Mouse (Mus musculus) spleen, postnatal 14 days (tissue): ENCODE results near the gene Rab3il1.

ENCODE experiments used
- DNase-seq, 2 experiments: peaks; one replicate each; pipeline ENCODE4 v3.0.0; 2021 to 2022; ENCODE audit warnings: low spot score in 2 of 2

The Rab3il1 gene

DNA sequence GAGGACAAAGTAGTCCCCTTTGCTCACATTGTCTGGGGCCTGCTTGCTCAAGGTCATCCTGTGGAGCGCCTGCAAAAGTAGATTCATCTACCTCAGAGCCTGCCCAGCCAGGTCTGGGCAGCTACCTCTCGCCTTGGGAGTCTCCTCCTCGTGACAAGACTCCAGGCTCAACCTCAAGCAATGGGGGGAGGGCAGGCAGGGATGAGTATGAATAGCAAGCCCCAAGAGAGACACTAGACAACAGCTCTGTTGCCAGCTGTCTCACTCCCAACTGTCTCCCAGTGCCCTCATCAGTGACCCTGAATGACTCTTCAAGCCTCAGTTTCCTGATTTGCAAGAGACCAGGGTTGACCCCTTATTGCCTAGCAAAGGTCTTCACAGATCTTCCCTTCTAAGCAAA lies 11.9 kb downstream of the Rab3il1 start:
- no peak for DNase-seq

DNA sequence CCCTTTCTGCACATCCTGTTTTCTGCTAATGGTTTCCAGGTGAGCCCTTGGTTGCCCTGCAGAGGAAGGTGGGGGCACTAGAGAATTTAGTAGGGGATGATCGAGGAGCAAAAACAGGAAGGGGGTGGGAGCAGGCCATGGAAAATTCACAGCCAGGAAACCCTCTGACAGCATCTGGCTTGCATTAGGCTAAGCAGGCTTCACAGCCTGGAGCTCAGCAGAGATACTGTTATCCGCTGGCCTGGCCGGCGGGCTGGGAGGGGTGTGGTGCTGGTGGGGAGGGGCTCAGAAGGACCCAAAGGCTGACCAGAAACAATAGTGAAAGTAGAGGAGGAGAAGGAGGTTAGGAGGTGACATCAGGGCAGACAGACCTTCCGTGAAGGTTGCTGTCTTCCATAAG lies 12.4 kb downstream of the Rab3il1 start:
- no peak for DNase-seq

DNA sequence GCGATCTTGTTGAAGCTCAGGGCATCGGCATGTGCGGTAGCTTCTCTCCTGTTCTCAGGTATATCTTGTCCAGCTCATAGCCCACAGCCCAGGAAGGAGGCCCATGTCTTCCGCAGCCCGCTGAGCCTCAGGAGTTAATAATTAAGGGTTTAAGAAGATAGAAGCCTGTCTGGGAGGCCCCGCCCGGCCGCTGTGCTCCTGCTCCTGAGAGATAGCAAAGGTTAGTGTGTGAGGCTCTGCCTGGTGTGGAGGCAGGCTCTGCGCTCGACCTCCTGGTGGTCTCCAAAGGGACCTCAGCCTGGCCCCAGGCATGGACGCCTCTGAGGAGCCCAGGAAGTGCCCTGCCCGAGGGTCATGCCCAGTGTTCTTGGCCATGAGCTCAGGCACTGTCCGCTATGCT lies 13.4 kb downstream of the Rab3il1 start:
- DNase-seq = peak; percentile 68 to 72

DNA sequence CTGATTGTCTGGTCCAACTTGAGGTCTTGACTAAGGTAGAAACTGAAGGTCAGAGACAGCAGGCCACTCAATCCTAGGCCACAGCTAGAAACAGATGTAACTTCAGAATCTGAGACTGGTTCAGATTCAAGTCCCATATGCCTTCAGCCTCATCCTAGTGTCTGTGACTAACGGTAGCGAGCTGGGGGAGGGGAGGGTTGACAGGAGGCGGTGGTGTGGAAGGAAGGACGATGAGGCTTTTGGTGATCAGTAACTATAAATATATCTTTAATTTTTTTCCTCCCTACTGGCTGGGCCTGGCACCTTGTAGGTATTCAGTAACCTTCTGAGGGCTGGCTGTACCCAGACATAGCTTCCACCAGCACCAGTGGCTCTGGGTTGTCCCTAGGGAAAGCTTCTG lies 14.0 kb downstream of the Rab3il1 start:
- no peak for DNase-seq

DNA sequence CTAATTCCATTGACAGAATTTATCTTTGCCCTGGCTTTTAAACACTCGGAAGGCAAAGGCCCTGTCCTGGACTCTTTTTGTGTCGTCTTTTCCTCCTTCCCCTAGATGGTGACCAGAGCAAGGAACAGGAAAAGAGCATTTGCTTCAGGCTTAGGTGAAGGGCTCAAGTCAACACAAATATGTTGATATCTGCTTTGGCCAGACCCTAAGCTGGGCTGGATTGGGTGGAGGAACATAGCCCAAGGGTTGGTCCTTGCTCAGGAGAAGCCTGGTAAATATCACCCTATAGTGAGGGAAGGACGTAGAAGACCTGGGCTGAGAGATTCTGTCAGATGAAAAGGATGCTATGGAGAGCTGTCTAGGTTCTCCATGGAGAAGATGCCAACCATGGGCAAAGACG lies 14.7 kb downstream of the Rab3il1 start:
- DNase-seq = no peak

DNA sequence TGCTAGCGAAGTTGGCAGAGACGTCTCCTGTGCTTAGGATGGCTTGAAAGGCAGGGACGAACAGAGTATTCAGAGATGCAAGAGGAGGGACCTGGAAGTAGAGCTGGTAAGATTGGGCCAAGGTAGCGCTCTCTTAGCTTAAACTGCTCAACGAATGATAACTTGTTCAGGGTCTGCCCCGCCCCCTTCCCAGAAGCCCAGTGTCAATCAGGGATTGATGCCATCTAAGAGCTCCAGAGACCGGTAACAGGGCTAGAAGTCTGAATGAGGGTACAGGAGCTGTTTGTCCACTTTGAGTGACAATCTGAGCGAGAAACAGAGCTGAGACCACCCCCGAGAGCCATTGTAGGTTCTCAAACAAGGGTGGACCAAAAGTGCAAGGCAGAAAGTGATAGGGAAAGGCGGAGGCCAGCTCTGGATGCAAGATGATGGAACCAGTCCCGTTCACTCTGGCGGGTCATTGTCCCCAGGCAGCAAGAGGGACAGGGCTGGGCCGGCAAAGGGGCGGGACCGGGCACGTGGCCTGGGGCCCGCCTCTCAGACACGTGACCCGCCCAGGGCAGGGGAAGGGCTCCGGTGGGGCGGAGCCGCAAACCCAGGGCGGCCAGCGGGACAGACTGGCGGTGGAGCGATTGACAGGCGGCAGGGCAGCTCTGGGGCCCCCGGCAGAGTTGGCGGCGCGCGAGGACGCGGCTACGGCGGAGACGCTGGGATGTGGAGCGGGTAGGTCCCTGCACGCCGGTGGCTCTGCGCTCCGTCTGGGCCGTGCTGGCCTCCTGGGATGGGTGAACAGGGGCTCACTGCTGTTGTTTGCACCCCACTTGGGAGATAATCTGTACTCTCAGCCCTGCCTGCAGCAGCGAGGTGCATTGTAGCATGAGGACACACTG lies 16.4 kb downstream of the Rab3il1 start:
- peak; percentile 85 to 88 for DNase-seq

DNA sequence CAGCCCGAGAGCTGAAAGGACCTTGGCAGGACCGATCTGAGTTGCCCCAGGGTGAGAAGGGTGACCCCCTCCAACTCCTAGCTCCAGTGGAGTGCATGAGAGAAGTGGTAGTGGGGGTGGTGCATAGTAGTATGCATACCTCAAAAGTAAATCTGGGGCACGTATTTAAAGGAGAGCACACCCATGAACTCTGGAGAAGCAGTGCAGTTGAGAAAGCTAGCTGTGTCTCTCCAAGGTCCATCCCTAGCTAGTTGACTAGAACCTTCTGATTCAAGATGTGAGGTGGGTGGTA lies 17.0 kb downstream of the Rab3il1 start:
- DNase-seq = no peak

DNA sequence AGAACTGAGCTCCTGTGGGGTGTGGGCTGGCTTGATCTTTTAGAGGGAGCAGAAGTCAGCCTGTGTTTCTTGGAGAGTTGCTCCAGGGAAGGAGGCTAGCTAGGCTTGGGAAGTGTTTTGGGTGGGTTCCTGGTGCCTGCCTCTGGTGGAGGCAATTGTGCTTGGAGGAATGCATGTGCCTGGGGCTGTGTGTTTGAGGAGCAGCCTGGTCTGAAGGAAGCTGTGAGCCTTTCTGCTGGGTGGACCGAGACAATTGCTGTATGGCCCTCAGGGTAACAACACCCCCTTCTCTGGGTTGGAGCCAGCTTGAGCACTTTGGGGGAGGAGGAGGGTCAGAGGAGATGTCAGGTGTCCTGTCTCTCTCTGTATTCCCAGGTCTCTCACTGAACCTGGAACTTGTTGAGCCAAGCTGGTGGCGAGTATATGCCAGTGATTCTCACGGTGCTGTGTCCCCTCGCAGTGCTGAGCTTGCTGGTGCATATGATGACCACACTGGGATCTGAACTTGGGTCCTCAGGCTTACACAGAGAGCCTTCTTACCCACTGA lies 17.8 kb downstream of the Rab3il1 start:
- no peak for DNase-seq

DNA sequence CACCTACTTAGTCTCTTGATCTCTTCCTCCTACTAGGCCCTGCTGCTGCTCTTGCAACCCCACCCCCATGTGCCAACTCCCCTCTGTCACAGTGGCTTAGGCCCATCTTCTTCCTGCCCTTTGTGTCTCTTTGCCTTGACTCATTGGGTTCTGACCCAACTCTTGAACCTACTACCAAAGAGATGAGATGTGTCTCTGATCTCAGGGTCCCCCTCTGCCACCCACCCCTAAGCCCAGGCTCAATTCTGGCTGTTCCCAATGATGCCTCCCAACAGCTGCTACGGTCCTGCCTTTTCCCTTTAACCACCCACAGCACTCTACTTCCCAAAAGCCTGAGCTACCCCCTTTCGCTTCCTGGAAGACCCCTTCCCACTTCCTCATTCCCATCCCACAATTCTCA lies 20.5 kb downstream of the Rab3il1 start:
- no peak for DNase-seq

DNA sequence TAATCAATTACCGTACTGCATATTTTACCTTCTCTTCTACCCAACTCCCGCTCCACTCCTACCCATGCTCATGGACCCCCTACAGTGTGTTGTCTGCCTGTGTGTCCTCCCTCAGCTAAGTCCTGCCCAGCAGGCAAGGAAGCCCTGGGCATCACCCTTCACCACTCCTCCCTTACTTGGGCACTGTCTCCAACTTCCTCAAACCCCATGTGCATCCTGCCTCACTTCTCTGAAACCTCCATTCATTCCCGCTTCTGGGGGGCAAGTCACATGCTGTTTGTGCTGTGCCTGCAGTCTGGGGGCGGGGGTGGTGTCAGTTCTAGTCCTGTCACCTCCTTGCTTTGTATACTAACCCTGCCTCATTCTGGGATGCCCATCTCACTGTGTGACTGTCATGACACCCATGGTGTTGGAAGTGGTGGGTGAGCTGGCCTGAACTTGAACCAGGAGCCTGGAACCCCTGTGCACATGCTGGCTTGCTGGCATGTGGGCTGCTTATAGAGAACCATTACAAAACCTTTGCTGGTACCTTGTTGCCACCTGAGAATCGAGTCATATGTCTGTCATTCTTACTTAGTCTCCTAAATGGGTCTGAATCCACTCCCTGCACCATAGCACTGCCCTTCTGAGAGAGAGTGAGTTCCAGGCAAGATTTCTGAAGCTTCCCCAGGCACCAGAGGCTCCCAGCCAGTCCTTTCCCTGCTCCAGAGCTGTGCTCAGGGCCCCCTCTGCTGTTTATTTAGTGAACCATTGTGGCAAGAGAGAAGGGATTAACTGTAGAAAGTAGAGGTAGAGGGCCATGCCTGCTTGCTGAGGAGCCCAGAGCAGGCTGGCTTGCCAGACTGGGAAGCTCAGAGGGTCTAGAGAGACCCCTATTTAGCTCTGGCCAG lies 21.2 kb downstream of the Rab3il1 start:
- DNase-seq = no peak

DNA sequence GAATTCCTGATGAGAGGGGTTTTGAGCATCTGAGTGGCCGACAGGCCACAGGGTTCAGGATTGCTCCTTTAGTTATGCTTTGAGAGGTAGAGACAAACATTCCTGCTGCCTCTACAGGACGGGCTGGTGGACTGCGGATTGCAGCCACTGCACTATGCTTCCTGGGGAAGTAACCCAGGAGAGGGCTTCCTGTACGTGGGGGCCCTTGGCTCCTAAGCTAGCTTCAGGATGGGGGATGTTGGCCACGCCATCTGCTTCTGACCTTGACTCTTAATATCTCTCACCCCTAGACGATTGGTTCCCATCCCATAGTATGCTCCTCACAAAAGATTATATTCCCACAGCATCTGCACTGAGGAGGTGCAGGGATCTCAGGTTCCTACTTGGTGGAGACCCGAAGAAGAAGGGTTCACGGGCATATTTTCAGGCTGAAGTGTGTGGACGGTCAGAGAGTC lies 21.9 kb downstream of the Rab3il1 start:
- DNase-seq = no peak

DNA sequence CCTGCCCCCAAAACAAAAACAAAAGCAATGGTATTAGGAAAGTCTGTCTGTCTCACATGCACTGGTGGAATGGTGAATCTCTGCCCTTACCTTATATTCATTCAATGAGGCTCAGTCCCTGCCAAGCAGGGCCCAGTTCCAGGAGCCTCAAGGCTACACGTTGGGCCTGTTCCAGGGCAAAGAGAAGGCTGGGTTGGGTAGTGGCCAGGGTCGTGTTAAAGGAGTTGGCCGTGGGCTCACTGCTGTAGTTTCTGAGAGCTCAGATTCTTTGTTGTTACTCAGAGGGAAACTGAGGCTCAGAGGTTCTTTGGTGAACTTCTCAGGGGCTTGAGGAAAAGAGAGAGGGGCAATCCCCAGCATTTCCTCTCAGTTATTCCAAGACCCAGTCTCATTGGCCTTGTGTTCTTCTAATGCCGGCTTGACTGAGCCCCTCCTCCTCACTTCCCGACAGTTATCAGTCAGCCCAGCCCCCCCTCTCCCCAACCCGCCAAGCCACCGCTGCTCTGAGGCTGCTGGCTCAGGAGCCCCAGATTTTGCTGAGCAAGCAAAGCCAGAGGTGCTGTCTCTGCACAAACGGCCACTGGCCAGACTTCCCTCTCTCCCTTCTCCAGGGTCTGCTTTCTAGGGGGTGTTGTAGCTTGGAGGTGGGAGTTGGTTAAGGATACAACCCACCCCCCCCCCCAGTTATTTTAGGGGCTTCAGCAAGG lies 23.9 kb downstream of the Rab3il1 start:
- DNase-seq = no peak

DNA sequence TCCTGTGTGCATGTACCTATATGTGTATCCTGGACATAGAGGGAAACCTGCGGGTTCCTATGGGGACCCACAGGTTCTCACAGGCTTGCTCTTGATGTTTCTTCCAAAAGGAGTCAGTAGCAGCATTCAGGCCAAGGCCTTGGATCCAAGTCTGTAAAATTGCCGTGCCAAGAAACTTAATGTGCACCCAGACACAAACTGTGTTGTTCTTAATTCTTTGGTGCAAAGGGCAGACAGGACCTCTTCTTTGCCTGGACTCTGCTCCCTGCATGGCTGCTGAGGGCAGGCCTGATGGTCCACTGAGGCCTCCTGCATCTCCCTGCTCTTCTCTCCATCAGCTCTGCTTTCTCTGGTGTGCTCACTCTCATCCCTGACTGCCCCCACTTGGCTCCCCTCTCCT lies 28.3 kb downstream of the Rab3il1 start:
- no peak for DNase-seq

DNA sequence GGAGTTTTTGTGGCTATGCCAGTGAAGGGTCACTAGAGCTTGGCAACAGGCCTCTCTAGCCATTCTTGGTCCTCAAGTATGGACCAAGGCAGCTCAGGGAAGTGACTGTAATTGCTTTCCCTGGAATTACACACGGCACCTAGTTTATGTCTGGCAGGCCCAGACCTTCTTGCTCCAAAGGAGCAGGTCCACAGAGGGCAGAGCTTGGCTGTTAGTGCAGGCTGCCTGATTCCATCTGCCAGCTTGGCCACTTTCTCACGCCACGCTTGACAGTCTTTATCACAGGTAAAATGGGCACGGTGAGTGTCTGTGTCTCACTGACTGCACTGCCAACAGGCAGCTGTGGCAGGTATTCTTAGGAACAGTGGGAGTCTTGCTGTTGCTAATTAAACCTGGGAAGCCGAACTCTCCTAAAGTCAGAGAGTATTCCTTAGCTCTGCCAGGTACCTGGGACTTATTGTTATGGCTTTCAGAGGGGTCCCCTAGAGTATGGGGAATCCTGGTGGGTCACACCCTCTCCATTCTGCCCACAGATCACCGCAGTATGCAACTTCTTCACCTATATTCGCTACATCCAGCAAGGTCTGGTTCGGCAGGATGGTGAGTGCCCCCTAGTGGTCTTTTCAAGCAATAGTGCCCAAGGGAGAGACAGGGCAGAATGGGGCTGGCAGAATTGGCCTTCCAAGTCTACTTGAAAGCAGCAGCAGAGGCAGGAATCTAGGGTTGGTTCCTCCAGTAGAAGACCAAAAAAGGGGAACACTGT lies 31.9 kb downstream of the Rab3il1 start:
- peak in 1 of 2 experiments; percentile 53 for DNase-seq

DNA sequence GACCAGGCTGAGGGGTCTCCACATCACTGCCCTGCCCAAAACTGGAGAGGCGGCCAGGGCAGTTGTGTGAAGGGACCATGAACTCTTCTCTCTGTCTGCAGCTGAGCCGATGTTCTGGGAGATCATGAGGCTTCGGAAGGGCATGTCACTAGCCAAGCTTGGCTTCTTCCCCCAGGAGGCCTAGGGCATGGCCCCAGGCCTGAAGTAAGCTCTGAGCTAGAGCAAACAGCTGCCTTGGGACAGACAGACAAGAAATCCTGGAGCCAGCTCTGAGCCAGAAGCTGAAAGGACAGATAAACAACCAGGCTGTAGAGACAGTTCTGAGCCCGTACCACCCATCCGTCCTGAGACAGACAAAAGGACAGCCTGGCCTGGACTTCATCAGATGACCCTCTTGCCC lies 32.9 kb downstream of the Rab3il1 start:
- DNase-seq = no peak

DNA sequence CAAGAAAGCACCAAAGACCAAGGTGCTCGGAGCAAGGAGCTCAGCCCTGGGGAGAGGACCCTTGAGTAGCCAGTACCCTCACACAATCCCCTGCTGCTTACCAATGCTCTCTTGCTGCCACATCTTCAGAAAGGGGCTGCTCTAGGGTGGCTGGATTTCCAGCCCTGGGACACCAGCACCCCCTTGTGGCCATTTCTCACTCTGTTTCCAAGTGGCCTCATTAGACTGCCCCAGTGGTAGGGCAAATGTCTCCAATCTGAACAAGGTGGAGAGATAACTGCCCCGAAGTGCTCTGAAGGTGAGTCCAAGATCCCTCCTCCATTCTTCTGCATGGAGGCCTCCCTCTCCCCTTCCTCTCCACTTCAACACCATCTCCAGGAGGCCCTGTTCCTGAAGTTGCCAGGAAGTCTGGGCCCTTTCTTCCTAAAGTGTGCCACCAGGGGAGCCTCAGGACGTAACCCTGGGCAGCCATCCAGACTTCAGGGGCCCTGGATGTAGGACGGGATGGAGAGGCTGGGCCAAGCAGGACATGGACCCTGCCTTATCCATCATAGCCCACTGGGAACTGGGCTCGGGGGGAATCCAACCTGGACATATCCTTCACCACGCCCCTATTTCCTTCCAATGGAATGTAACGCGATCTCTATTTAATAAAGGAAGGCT lies 33.4 kb downstream of the Rab3il1 start:
- DNase-seq = peak; percentile 70 to 87

DNA sequence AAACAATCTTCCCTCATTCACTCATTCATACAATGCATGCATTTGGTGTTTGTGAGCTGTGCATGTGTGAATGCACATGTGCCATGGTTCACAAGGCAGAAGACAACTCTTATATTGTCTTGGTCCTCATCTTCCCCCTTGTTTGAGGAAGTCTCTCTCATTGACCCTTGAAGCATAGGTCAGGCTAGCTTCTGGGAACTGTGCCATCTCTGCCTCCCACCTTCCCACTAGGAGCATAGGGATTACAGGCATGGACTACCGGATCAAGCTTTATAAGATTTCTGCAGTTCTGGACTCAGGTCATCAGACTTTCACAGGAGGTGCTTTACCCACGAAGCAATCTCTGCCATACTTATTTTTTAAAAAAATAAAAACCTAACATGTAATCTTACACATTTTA lies 36.1 kb downstream of the Rab3il1 start:
- DNase-seq = no peak

DNA sequence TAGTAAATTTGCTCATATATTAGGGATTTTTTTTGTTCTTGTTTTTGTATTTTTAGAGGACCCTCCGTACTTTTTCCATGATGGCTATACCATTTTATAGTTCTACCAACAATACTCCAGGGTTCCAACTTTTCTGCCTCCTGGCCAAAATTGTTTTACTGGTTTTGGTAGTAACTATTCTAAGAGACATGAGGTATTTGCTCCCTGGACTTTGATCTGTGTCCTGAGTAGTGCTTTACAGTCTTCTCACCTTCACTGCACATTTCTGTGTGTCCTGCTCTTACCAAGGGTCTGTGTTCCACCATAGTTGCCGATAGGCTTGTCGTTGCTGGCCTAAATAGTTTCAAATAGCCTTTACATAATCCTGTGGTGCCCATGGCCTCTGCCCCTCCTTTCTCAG lies 36.9 kb downstream of the Rab3il1 start:
- DNase-seq = no peak

DNA sequence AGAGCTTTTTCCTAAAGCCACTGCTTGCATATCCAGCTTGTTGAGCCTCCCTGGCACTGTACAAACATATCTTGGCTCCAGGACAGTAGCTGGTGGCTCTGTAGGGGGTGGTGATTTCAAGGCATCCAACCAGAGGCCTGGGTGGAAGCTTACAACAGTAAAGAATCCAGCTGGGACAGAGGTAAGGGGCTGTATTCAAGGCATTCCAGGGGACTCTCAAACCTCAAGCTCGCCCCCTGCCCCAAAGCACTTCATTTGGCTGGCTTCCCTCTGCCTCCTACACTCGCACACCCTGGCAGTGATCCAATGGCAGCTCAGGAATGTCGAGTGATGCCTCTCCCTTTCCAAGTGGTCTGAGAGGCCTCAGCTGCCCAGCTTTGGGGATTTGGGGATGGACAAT lies 37.4 kb downstream of the Rab3il1 start:
- DNase-seq = no peak

DNA sequence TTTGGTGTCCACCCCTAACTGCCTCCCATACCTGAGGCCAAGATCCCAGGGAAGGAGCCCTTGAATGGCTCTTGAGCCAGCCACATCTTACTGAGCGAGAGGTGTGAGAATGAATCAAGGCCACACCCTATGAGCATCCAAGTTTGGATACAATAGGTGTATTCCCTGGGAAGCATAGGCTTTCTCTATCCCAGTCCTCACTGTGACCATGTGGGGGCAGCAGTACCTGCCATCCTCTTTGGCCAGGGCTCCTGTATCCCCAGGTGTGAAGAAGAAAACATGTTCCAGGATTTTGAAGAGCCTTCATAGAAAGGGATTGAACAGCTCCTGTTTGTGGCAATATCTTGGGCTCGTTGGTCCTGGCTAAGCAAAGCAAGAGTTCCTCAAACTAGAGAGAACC lies 38.1 kb downstream of the Rab3il1 start:
- DNase-seq = no peak

DNA sequence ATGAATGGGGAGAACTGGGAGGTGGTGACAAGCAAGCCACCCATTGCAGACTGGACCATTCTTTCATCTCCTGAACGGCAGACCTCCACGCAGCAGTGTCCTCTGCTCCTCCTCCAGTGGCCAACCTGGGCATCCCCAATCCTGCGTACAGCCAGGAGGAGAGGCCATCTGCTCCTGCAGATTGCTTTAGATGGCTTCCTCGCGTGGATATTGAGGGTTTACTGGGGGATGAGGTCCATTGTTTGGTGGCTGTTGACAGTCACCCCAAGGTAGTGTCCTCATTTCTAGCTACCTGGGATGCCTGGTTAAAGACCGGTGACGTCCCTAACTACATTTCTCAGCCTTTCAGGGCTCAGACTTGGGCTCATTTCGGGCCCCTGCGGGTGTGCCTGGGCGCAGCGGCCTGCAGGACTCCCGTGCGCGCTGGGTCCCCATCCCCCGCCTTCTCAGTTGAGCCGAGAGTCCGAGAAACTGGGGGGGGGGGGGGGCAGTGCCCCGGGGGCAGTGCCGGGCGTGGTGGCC lies 39.5 kb downstream of the Rab3il1 start:
- DNase-seq = no peak
